Mouse (Mus musculus): ENCODE measurements at regions not wholly inside any gene's neighbourhood (a gene's known extent, or its start where the extent isn't known, plus 50 kb on each side); places are given as distances from the start of the nearest gene placed in this dataset.

DNA sequence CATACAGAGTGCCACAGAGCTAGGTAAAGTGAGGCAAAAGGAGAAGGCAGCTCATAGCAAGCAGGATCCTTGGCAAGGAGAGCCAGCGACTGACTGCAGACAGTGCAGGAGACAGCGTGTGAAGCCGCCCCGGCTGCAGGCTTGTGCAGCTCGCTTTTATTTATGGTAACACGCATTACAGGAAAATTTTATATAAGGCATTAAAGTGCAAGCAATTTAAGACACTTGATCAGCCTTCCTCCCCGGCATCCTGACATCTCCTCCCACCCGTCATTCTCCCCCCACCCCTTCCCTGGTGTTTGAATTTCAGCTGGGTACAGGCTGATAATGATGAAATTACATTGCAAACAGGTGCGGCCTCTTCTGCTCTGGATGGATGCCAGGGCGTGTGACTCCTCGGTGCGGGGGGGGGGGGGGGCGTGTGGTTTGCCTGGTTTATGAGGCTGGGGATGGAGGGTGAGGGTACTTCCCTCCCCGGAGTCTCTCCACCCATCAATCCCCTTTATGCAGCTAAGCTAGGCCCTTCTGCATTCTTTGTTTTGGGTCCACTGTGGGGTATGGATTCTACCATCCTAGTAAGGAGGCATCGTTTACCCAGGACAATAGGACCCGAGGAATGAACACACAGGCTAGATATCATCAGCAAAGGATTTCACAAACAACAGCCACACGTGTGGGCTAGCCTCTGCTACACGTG, 135.0 kb upstream of the Rbm19 start:
- H3K27ac ChIP-seq (replicated peaks; ENCODE audit: low read depth, low read length) = no peak overlapping the region
- H3K36me3 ChIP-seq (ENCODE audit: control insufficient read depth, insufficient read depth, low read length) = no peaks in the 10 kb centered on the region
- WGBS = 44% methylated on average over 16 of the region's 18 CpGs
- H3K4me1 ChIP-seq (ENCODE audit: control insufficient read depth, insufficient read depth, low read length) = peaks cover 17% of the 10 kb centered on the region
- H3K4me3 ChIP-seq (replicated peaks; ENCODE audit: low read length) = no peak overlapping the region
- H3K9me3 ChIP-seq (ENCODE audit: control insufficient read depth, low read length) = no peaks in the 10 kb centered on the region
- no peak overlapping the region for H3K4me2 ChIP-seq (replicated peaks; ENCODE audit: low read depth, low read length, severe bottlenecking)
- ATAC-seq (ENCODE audit: low FRiP score, low read depth) = peak; percentile 50
- no peak for TF ChIP-seq POLR2A (IDR thresholded peaks at IDR 0.05; ENCODE audit: borderline replicate concordance, extremely low read depth, insufficient read depth, insufficient read length)
- no peaks in the 10 kb centered on the region for H3K27me3 ChIP-seq (ENCODE audit: control insufficient read depth, insufficient read depth, low read length)
- no peak for DNase-seq (ENCODE audit: low spot score)
- no peak overlapping the region for H3K9ac ChIP-seq (ENCODE audit: low read depth, low read length, severe bottlenecking)

DNA sequence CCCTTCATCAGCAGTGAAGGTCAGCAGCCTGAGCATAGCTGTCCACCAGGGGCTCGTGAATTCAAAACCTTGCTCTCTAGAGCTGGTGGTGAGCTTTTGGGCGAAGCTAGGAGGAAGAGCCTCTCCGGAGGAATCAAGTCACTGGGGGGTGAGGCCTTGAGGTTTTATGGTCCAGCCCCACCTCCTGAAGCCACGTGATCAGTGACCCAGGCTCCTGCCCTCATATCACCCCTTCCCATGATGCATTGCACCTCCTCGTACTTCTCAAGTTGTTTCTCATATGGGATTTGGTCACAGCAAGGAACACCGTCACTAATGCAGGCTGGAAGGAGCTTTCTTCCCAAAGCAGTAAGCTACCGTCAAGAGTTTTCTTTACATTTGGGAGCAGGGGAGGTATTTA, 132.1 kb upstream of the Rbm19 start:
- DNase-seq (ENCODE audit: low spot score) (no peak), ATAC-seq (ENCODE audit: low FRiP score, low read depth) (no peak)
- H3K27me3 ChIP-seq (ENCODE audit: control insufficient read depth, insufficient read depth, low read length) = no peaks in the 10 kb centered on the region
- no peak overlapping the region for H3K27ac ChIP-seq (replicated peaks; ENCODE audit: low read depth, low read length)
- no peaks in the 10 kb centered on the region for H3K9me3 ChIP-seq (ENCODE audit: control insufficient read depth, low read length)
- H3K4me1 ChIP-seq (ENCODE audit: control insufficient read depth, insufficient read depth, low read length) = peaks cover 10% of the 10 kb centered on the region
- no peak overlapping the region for H3K9ac ChIP-seq (ENCODE audit: low read depth, low read length, severe bottlenecking)
- H3K4me3 ChIP-seq (replicated peaks; ENCODE audit: low read length) = no peak overlapping the region
- no peak overlapping the region for H3K4me2 ChIP-seq (replicated peaks; ENCODE audit: low read depth, low read length, severe bottlenecking)
- TF ChIP-seq POLR2A (IDR thresholded peaks at IDR 0.05; ENCODE audit: borderline replicate concordance, extremely low read depth, insufficient read depth, insufficient read length) = no peak
- H3K36me3 ChIP-seq (ENCODE audit: control insufficient read depth, insufficient read depth, low read length) = no peaks in the 10 kb centered on the region
- WGBS = 72% methylated on average over 7 of the region's 7 CpGs

DNA sequence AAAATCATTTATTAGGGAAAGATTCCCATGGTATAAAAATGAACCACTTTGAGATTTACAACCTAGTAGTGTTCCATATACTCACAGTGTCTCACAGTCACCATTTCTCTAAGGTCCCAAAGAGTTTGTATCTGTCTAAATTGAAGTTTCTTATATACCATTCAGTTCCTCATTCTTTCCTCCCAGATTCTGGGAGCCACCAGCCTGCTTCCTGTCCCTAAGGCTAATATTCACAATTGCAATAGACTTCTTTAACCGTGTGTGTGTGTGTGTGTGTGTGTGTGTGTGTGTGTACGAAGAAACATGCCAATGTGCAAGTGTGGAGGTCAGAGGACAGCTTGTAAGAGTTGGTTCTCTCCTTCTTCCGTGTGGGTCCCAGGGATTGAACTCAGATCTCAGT, 124.1 kb upstream of the Rbm19 start:
- 82% methylated on average over 3 of the region's 3 CpGs for WGBS
- no peak overlapping the region for H3K27ac ChIP-seq (replicated peaks; ENCODE audit: low read depth, low read length)
- no peaks in the 10 kb centered on the region for H3K27me3 ChIP-seq (ENCODE audit: control insufficient read depth, insufficient read depth, low read length)
- H3K4me2 ChIP-seq (replicated peaks; ENCODE audit: low read depth, low read length, severe bottlenecking) = no peak overlapping the region
- ATAC-seq (ENCODE audit: low FRiP score, low read depth) (no peak), DNase-seq (ENCODE audit: low spot score) (no peak)
- no peak overlapping the region for H3K4me3 ChIP-seq (replicated peaks; ENCODE audit: low read length)
- no peak for TF ChIP-seq POLR2A (IDR thresholded peaks at IDR 0.05; ENCODE audit: borderline replicate concordance, extremely low read depth, insufficient read depth, insufficient read length)
- no peaks in the 10 kb centered on the region for H3K4me1 ChIP-seq (ENCODE audit: control insufficient read depth, insufficient read depth, low read length)
- H3K9ac ChIP-seq (ENCODE audit: low read depth, low read length, severe bottlenecking) = no peak overlapping the region
- H3K36me3 ChIP-seq (ENCODE audit: control insufficient read depth, insufficient read depth, low read length) = no peaks in the 10 kb centered on the region
- H3K9me3 ChIP-seq (ENCODE audit: control insufficient read depth, low read length) = no peaks in the 10 kb centered on the region

DNA sequence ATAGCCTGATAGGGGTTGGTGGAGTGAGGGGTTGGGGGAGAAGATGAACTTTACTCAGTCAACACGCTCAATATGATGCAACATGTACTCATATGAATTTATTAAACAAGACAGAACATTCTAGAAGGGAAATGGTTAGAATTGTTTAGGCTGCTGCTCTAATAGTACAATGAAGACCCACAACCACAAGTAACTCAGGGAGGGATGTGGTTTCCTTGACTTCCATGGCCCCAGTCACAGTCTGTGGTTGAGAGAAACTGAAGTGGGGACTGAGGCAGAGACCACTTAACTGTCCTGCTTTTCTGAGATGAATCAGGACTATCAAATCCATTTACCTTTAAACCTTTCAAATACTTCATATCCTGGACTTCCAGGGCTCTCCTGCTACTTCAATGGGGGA, 120.5 kb upstream of the Rbm19 start:
- TF ChIP-seq POLR2A (IDR thresholded peaks at IDR 0.05; ENCODE audit: borderline replicate concordance, extremely low read depth, insufficient read depth, insufficient read length) = no peak
- no peak for ATAC-seq (ENCODE audit: low FRiP score, low read depth)
- no peaks in the 10 kb centered on the region for H3K9me3 ChIP-seq (ENCODE audit: control insufficient read depth, low read length)
- no peak overlapping the region for H3K9ac ChIP-seq (ENCODE audit: low read depth, low read length, severe bottlenecking)
- no peak overlapping the region for H3K27ac ChIP-seq (replicated peaks; ENCODE audit: low read depth, low read length)
- no peaks in the 10 kb centered on the region for H3K27me3 ChIP-seq (ENCODE audit: control insufficient read depth, insufficient read depth, low read length)
- H3K4me2 ChIP-seq (replicated peaks; ENCODE audit: low read depth, low read length, severe bottlenecking) = no peak overlapping the region
- no peaks in the 10 kb centered on the region for H3K36me3 ChIP-seq (ENCODE audit: control insufficient read depth, insufficient read depth, low read length)
- no peak for DNase-seq (ENCODE audit: low spot score)
- 86% methylated on average over 1 of the region's 1 CpGs for WGBS
- no peak overlapping the region for H3K4me3 ChIP-seq (replicated peaks; ENCODE audit: low read length)
- H3K4me1 ChIP-seq (ENCODE audit: control insufficient read depth, insufficient read depth, low read length) = no peaks in the 10 kb centered on the region

DNA sequence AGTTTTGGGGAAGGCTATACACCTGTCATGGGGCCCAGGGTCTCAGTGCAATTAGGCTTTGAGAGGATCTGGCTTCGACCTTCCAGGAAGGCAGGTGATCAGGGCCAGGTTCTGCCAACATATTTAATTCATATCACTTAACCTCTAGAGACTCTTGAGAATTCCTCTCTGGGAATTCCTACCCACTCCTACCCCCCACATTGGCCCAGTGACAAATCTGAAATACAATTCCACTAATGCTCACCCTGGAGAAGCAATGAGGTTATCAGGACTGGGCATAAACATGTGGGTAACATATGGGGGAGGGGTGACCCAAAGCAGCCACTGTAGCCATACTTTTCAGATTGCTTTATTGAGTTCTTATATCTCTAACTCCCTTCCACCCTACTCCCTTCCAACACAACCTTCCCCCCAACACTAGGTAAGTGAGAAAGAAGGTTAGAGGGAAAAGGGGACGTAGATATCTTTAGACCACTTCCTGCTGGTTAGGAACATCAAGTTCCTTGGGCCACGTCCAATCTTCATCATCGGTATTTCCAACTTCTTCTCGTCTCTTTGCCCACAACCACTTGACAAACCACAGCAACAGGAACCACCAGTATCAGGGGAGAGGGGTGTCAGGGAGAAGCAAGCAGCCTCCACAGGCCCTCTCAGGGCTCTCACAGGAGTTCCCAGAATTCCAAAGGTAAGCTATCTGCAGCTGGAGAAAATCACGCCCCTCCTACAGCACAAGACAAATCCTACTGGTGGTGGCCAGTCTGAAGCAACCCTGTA, 110.4 kb upstream of the Rbm19 start:
- Histone ChIP-seq H3K36me3 (ENCODE audit: control insufficient read depth, insufficient read depth, low read length) (no peaks in the 10 kb centered on the region), H3K4me2 (replicated peaks; ENCODE audit: low read depth, low read length, severe bottlenecking) (no peak overlapping the region), H3K27ac (replicated peaks; ENCODE audit: low read depth, low read length) (no peak overlapping the region), H3K27me3 (ENCODE audit: control insufficient read depth, insufficient read depth, low read length) (no peaks in the 10 kb centered on the region), H3K9ac (ENCODE audit: low read depth, low read length, severe bottlenecking) (no peak overlapping the region), H3K4me3 (replicated peaks; ENCODE audit: low read length) (no peak overlapping the region), H3K4me1 (ENCODE audit: control insufficient read depth, insufficient read depth, low read length) (no peaks in the 10 kb centered on the region), H3K9me3 (ENCODE audit: control insufficient read depth, low read length) (no peaks in the 10 kb centered on the region)
- no peak for DNase-seq (ENCODE audit: low spot score)
- 75% methylated on average over 6 of the region's 6 CpGs for WGBS
- TF ChIP-seq POLR2A (IDR thresholded peaks at IDR 0.05; ENCODE audit: borderline replicate concordance, extremely low read depth, insufficient read depth, insufficient read length) = no peak
- ATAC-seq (ENCODE audit: low FRiP score, low read depth) = no peak
